19 mouse cellular contexts compared by ENCODE assay signal in the genomic region with DNA sequence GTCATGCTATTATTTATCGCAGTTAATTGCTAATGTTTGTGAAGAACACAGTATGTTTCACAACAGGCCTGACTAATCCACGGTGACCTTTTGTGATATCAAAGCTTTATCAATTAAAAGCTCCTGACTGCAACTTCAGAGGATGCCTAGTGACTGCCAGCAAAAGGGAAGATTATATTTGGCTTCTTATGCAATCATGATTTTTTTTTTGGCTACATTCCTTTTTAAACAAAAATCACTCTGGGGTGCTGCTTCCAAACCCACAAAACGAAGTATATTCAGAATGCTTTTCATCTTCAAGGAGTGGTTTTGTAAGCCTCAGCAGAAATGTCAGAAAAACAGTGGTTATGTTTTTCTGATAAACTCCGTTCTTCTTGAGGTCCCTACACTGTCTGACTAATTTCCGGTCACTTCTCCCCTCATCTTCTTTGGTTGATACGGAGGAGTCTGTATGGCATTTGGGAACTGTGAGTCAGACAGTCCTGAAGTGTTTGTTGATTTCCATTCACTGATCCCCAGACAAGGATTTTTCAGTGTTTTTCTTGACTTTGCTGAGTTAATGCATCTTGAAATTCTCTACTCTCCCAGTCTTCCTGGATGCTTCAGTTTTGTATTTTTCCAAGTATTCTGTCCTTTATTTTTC. TPM values are rescaled to one million over a fixed set of nuclear protein-coding genes. Genes with fewer than 3 reads are reported as not detected.
DNase-seq lines count a peak whose midpoint lies in the region; ATAC-seq and TF ChIP-seq lines count a peak whose summit lies in the region.
"Had no signal": no experiment of that assay in that cellular context is flagged by ENCODE, and none has a peak within 500 bp of the region (broad histone marks: within the 10 kb centered on the region; RNA-seq: fewer than 3 reads in every experiment).

No protein-coding gene starts in this region.

- no peak overlapping the region for H3K4me3 ChIP-seq in gastrocnemius, adult 2 months
- no peak overlapping the region for H3K4me3 ChIP-seq in lung, embryonic 14.5 days (ENCODE audit: low read depth, low read length)
- H3K4me3 ChIP-seq in C2C12 (ENCODE audit: insufficient read depth, poor library complexity, severe bottlenecking), result no peak overlapping the region
- no peak overlapping the region for H3K4me3 ChIP-seq in embryonic fibroblast, embryonic 13.5 days (ENCODE audit: insufficient read depth, low read length)
- H3K4me3 ChIP-seq: forebrain, embryonic 15.5 days; hindbrain, embryonic 12.5 days; kidney, embryonic 15.5 days; midbrain, embryonic 10.5 days; neural tube, embryonic 12.5 days had no signal

- H3K9me3 ChIP-seq in lung, embryonic 14.5 days (ENCODE audit: low read depth, low read length), result no peaks in the 10 kb centered on the region
- H3K9me3 ChIP-seq: forebrain, embryonic 15.5 days; G1E; hindbrain, embryonic 12.5 days; kidney, embryonic 15.5 days; midbrain, embryonic 10.5 days; neural tube, embryonic 12.5 days had no signal

- TF ChIP-seq POLR2A in embryonic fibroblast, embryonic 13.5 days (IDR thresholded peaks at IDR 0.05; ENCODE audit: low read depth, low read length), result no peak

- 43% methylated on average over 6 of the region's 6 CpGs for WGBS in lung, embryonic 14.5 days

- H3K27ac ChIP-seq in gastrocnemius, adult 2 months, result 0 out of 2 replicates have a peak overlapping the region, but pooled peaks have one; percentile 20
- H3K27ac ChIP-seq in lung, embryonic 14.5 days (ENCODE audit: low read depth), result no peak overlapping the region
- peak overlapping the region; percentile 90 for H3K27ac ChIP-seq in embryonic fibroblast, embryonic 13.5 days (ENCODE audit: insufficient read depth, low read length)
- H3K27ac ChIP-seq: forebrain, embryonic 15.5 days; hindbrain, embryonic 12.5 days; kidney, embryonic 15.5 days; midbrain, embryonic 10.5 days; neural tube, embryonic 12.5 days had no signal

- H3ac ChIP-seq in C2C12 (ENCODE audit: control insufficient read depth, insufficient read length, low read depth), result no peak overlapping the region

- no peaks in the 10 kb centered on the region for H3K27me3 ChIP-seq in lung, embryonic 14.5 days (ENCODE audit: insufficient read depth, low read length)
- no peaks in the 10 kb centered on the region for H3K27me3 ChIP-seq in C2C12 (ENCODE audit: control insufficient read depth, insufficient read depth, insufficient read length)
- H3K27me3 ChIP-seq: forebrain, embryonic 15.5 days; hindbrain, embryonic 12.5 days; kidney, embryonic 15.5 days; neural tube, embryonic 12.5 days had no signal

- no peak overlapping the region for H3K9ac ChIP-seq in lung, embryonic 14.5 days
- H3K9ac ChIP-seq: forebrain, embryonic 15.5 days; hindbrain, embryonic 12.5 days; kidney, embryonic 15.5 days; neural tube, embryonic 12.5 days had no signal

- H3K79me2 ChIP-seq in C2C12 (ENCODE audit: control insufficient read depth, insufficient read depth), result no peaks in the 10 kb centered on the region

- ATAC-seq in lung, embryonic 14.5 days (ENCODE audit: insufficient read depth), result peak; percentile 60; the same call in 1 of the 2 replicates
- ATAC-seq in activated CD4-positive, CD25-positive, alpha-beta regulatory T cell, adult 4 months, result no peak
- ATAC-seq: CD4-positive, CD25-positive, alpha-beta regulatory T cell, adult 4 months; forebrain, embryonic 15.5 days had no signal

- H3K36me3 ChIP-seq in lung, embryonic 14.5 days (ENCODE audit: insufficient read depth), result no peaks in the 10 kb centered on the region
- no peaks in the 10 kb centered on the region for H3K36me3 ChIP-seq in C2C12 (ENCODE audit: control insufficient read depth, insufficient read depth)
- H3K36me3 ChIP-seq: forebrain, embryonic 15.5 days; G1E; hindbrain, embryonic 12.5 days; kidney, embryonic 15.5 days; midbrain, embryonic 10.5 days; neural tube, embryonic 12.5 days had no signal

- intact Hi-C loops in gastrocnemius, adult 2 months (cut with DNase I), result no loop called here
- intact Hi-C loops in gastrocnemius, postnatal 36 days (cut with DNase I), result no loop called here

- peaks cover 5% of the 10 kb centered on the region; the same call in 1 of the 2 replicates for H3K4me1 ChIP-seq in lung, embryonic 14.5 days (ENCODE audit: insufficient read depth)
- H3K4me1 ChIP-seq in embryonic fibroblast, embryonic 13.5 days (ENCODE audit: control insufficient read depth, insufficient read depth, low read length), result peaks cover 2% of the 10 kb centered on the region; the same call in 1 of the 2 replicates
- H3K4me1 ChIP-seq: forebrain, embryonic 15.5 days; hindbrain, embryonic 12.5 days; kidney, embryonic 15.5 days; midbrain, embryonic 10.5 days; neural tube, embryonic 12.5 days had no signal

- no peak for DNase-seq in gastrocnemius, adult 2 months
- no peak for DNase-seq in gastrocnemius, postnatal 36 days
- peak; percentile 55 for DNase-seq in lung, embryonic 14.5 days
- DNase-seq in lung, postnatal 25 days (ENCODE audit: low spot score), result no peak
- DNase-seq in urinary bladder, adult 18-20 months (ENCODE audit: low spot score in 2 of 2), result no peak
- DNase-seq: adrenal gland, postnatal 14 days; cerebellum, adult 8-10 months; lung, adult 18-20 months; spleen, adult 18-20 months had no signal

- no peaks in the 10 kb centered on the region for H3K79me3 ChIP-seq in C2C12 (ENCODE audit: low read depth)

- TF ChIP-seq CTCF in gastrocnemius, adult 2 months (IDR thresholded peaks at IDR 0.05), result no peak
- no peak for TF ChIP-seq CTCF in lung, embryonic 14.5 days (IDR thresholded peaks at IDR 0.05; ENCODE audit: low read depth)
- TF ChIP-seq CTCF in C2C12 (IDR thresholded peaks at IDR 0.05; ENCODE audit: control insufficient read depth, insufficient read depth, insufficient read length), result no peak
- TF ChIP-seq CTCF in embryonic fibroblast, embryonic 13.5 days (IDR thresholded peaks at IDR 0.05; ENCODE audit: borderline replicate concordance, insufficient read depth, low read length), result no peak

- no peak overlapping the region for H3K4me2 ChIP-seq in lung, embryonic 14.5 days
- H3K4me2 ChIP-seq: forebrain, embryonic 15.5 days; hindbrain, embryonic 12.5 days; kidney, embryonic 15.5 days; neural tube, embryonic 12.5 days had no signal

TF ChIP-seq in C2C12, 6 proteins besides CTCF, POLR2A, EP300 and RAD21:
- TF ChIP-seq FOSL1 (IDR thresholded peaks at IDR 0.05; ENCODE audit: insufficient read depth, low read length, poor library complexity, severe bottlenecking), result peak; percentile 44
- no peak for TF ChIP-seq MAX (IDR thresholded peaks at IDR 0.05)
- TF ChIP-seq MYOD1 (IDR thresholded peaks at IDR 0.05; ENCODE audit: control insufficient read depth, insufficient read length, low read depth), result peak; percentile 8
- peak; percentile 95 for TF ChIP-seq CEBPB (IDR thresholded peaks at IDR 0.05; ENCODE audit: low read depth)

RNA-seq across cellular contexts. Expression of a gene that starts 29.9 kb away (rescaled TPM):
- total RNA-seq in gastrocnemius, adult 2 months (2021), result 1 to 10 TPM; 1.1 to 1.8 TPM
- total RNA-seq in gastrocnemius, postnatal 36 days (2021), result under 1 TPM; 0.43 to 0.76 TPM
- polyA plus RNA-seq in lung, embryonic 14.5 days (2014; fragmentation: Nextera tagmentation; extraction: Ambion mirVana), result 2.1 and 3.0 TPM in 2 replicates
- polyA plus RNA-seq in C2C12 (2012; fragmentation: generic; extraction: Trizol), result 0.88 TPM
- polyA plus RNA-seq in embryonic fibroblast, embryonic 13.5 days (2011; ENCODE audit: insufficient read length, low read depth, missing spikeins), result 1.5 and 2.3 TPM in 2 replicates
- 10 to 100 TPM; 10.2 to 14.2 TPM for polyA plus RNA-seq in activated CD4-positive, CD25-positive, alpha-beta regulatory T cell, adult 4 months (2017; shearing (Covaris generic))
